Mouse (Mus musculus) testis, adult 10 weeks (tissue): ENCODE measurements around the gene Krt12. TPM values are rescaled to one million over a fixed set of nuclear protein-coding genes. Genes with fewer than 3 reads are reported as not detected.

Source experiments
- polyA plus RNA-seq: library from polyadenylated mRNA; stranded (reverse); fragments of 350-450 nt; fragmentation: Illumina TruSeq; extraction: RNeasy Lipid Tissue Mini Kit (QIAGEN cat#74804); gene quantifications from one replicate; pipeline ENCODE4 v1.2.3, GENCODE M21; 2014; ENCODE audit warnings: low read depth, low replicate concordance

Krt12 gene
- polyA plus RNA-seq: not detected

GRCm38 (mm10) chr11:99422159-99422558 lies at the start of gene Krt12:
TSS of gene Krt12 (minus strand) at chr11:99422259.

GRCm38 (mm10) chr11:99437972-99438371 lies 15.9 kb upstream of the Krt12 start, which contains the start of gene Krt20:
TSS of gene Krt20 (minus strand) at chr11:99438150.

DNA sequence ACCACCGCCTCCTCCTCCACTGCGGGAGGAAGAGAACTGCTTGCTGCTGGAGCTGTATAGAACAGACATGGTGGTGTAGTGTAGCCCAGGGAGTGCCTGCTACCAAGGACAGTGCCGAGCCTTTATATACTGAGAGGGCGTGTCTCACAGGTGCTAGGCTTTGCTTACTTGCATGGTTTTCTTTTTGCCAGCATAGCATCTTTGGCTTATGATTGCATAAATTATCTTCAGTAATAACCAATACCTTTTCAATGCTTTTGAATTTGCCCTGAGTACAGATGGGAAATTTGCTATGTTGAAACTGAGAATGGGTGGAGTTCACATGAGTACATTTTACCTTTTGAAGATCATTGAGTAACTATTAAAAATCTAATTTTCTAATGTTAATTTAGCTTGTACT lies 32.8 kb downstream of the Krt12 start, which contains the start of gene Krt10:
Gene Krt10 (minus strand): TSS at position 101 of the 400 bp plus-strand sequence.

DNA sequence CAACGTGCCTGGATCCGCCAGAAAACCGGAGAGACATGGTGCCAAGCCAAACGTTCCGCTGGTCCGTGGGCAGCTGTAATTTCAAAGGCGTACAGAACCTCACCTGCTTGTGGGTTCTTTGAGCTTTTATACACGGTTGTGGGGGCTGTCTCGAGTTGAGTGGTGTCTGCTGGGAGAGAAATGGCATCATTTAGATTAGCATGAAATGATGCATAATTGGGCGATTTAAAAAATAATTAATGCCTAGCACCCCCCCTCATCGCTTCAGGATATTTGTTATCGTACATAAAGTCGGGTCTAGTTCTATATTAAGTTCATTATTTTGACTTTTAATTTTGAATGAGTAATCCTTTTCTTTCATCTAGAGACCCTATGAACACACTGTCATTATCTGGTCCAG lies 47.3 kb downstream of the Krt12 start, which contains the start of gene Krt28:
Gene Krt28 (minus strand): TSS at position 101 of the 400 bp plus-strand sequence.

Other genes with a start within 250 kb of the Krt12 start
- 147 TPM for gene Smarce1, start 191.2 kb downstream of the Krt12 start, polyA plus RNA-seq
- 0.32 TPM for gene Krt222, start 178.2 kb downstream of the Krt12 start, polyA plus RNA-seq
- not detected for gene Krt24, start 137.0 kb downstream of the Krt12 start, polyA plus RNA-seq
- gene Krt25, start 99.3 kb downstream of the Krt12 start, polyA plus RNA-seq: not detected
- gene Krt26, start 84.3 kb downstream of the Krt12 start, polyA plus RNA-seq: 0.25 TPM
- not detected for gene Krt27, start 71.2 kb downstream of the Krt12 start, polyA plus RNA-seq
- not detected for gene Krt28, start 47.4 kb downstream of the Krt12 start, polyA plus RNA-seq
- gene Krt10, start 32.9 kb downstream of the Krt12 start, polyA plus RNA-seq: 9.5 TPM
- 0.31 TPM for gene Krt20, start 15.9 kb upstream of the Krt12 start, polyA plus RNA-seq
- gene Krt23, start 70.9 kb upstream of the Krt12 start, polyA plus RNA-seq: 0.35 TPM
- not detected for gene Krt39, start 99.1 kb upstream of the Krt12 start, polyA plus RNA-seq
- not detected for gene Krt40, start 120.9 kb upstream of the Krt12 start, polyA plus RNA-seq
- not detected for gene Krtap3-3, start 128.6 kb upstream of the Krt12 start, polyA plus RNA-seq
- gene Krtap3-2, start 134.6 kb upstream of the Krt12 start, polyA plus RNA-seq: not detected
- gene Gm11939, start 137.2 kb upstream of the Krt12 start, polyA plus RNA-seq: not detected
- gene Krtap3-1, start 144.4 kb upstream of the Krt12 start, polyA plus RNA-seq: not detected
- gene Krtap1-5, start 158.8 kb upstream of the Krt12 start, polyA plus RNA-seq: not detected
- not detected for gene Krtap1-4, start 161.4 kb upstream of the Krt12 start, polyA plus RNA-seq
- gene Krtap1-3, start 169.1 kb upstream of the Krt12 start, polyA plus RNA-seq: not detected
- gene Krtap9-3, start 175.8 kb upstream of the Krt12 start, polyA plus RNA-seq: not detected
- gene Gm11938, start 181.0 kb upstream of the Krt12 start, polyA plus RNA-seq: not detected
- not detected for gene Gm11937, start 187.9 kb upstream of the Krt12 start, polyA plus RNA-seq
- not detected for gene Krtap2-4, start 192.6 kb upstream of the Krt12 start, polyA plus RNA-seq
- gene Gm11562, start 198.2 kb upstream of the Krt12 start, polyA plus RNA-seq: not detected
- not detected for gene Krtap4-1, start 206.0 kb upstream of the Krt12 start, polyA plus RNA-seq
- not detected for gene Krtap4-2, start 212.8 kb upstream of the Krt12 start, polyA plus RNA-seq
- gene Krtap4-7, start 221.8 kb upstream of the Krt12 start, polyA plus RNA-seq: not detected
- gene Gm11555, start 228.0 kb upstream of the Krt12 start, polyA plus RNA-seq: not detected
- not detected for gene Gm11563, start 236.7 kb upstream of the Krt12 start, polyA plus RNA-seq
- gene Krtap4-6, start 243.7 kb upstream of the Krt12 start, polyA plus RNA-seq: not detected